Mouse (Mus musculus): Measurements from ENCODE around the gene Aste1. TPM values are rescaled to one million over a fixed set of nuclear protein-coding genes. Genes with fewer than 3 reads are reported as not detected.
A peak's percentile ranks its signal among the peaks of the same experiment; 100 is the strongest.

Gene Aste1
- total RNA-seq (2021): 1 to 10 TPM; 1.9 to 2.2 TPM
- long read RNA-seq, experiment 1, partial matches to known transcripts: 0 of 4 reads
- long read RNA-seq, experiment 1, other reads (novel, unspliced or antisense): 2 of 4 reads
- long read RNA-seq, experiment 2, partial matches to known transcripts: 0 of 3 reads
- long read RNA-seq, experiment 2, other reads (novel, unspliced or antisense): 1 of 3 reads

DNA sequence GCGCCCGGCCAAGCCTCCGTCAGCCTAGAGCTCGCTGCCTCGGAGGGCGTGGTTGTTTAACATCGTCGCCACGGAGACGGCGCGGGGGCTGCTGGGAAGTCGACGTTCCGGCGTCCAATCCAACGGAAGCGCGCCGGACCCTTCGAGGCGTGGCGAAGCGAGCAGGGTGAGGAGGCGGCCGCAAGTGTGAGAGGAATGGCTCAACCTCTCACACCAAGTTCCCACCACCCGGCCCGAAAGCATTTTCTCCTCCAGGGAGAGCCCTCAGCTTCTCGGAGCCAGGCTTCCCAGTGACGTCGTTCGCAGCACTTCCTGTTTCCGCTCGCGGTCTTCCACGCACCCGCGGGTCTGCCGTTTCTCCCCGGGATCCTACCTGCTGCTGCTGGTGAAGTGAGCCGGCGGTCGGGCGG is at the start of gene Aste1, which contains the start of gene Nek11:
Gene Aste1, plus strand, starts transcription at position 175 of the 410 bp plus-strand sequence.
Gene Nek11, minus strand, starts transcription at position 307 of the 410 bp plus-strand sequence.
- peak; percentile 95 for DNase-seq (ENCODE audit: low spot score)

DNA sequence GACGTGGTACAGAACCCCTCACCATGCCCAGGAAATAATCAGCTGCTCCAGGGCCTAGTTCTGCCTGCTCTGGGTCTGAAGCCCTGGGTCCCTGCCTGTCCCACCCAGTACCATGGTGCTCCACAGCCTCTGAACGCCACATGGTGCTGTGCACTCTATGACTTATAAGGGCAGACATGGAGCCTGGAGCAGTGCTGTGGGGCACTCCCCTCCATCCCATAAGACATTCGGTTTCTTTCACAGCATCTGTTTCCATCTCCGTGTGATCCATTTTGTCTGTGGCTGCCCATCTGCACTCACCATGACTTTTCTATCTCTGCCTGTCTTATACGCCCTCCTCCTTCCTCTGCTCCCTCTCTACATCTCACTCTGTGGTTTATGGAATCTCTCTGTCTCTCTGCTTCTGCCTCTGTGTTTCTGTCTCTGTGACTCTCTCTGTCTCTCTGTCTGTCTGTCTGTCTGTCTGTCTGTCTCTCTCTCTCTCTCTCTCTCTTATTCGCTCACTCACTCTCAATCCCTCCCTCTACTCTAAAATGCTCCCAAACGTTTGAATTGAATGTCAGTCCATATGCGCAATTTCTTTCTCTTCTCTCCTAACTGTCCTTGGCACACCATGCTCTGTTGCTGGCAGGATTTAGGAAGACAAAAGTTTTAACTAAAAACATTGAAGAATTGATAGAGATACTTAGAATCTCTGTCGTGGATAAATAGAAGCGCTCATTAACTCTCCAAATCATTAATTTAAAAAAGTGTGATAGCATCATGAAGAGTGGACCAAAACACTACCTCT is 46.8 kb upstream of the Aste1 start:
- no peak for DNase-seq (ENCODE audit: low spot score)

DNA sequence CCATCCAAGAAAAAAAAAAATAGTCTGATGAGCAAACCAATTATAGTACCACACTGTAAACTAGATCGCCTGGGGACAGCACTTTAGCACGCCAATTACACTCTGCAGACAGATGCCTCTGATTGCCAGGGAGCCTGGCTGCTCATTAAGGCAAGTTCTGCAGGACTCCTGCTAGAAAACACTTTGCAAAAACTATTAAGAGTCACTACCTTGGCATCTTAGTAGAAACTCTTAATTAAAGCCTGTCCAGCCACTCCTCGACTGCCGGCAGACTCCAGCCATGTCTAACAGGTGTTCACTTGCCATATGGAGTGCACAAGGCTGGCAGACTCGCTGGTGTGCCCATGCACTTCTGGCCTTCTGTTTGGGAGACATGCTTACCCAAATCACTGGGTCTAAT is 46.2 kb upstream of the Aste1 start:
- DNase-seq (ENCODE audit: low spot score): no peak

GRCm38 (mm10) chr9:105362181-105362580 is 33.0 kb upstream of the Aste1 start:
- DNase-seq (ENCODE audit: low spot score): no peak

- no peak for DNase-seq (ENCODE audit: low spot score)
Measured at GRCm38 (mm10) chr9:105363520-105364231, 31.5 kb upstream of the Aste1 start.

GRCm38 (mm10) chr9:105366199-105366598 is 29.0 kb upstream of the Aste1 start:
- no peak for DNase-seq (ENCODE audit: low spot score)

DNA sequence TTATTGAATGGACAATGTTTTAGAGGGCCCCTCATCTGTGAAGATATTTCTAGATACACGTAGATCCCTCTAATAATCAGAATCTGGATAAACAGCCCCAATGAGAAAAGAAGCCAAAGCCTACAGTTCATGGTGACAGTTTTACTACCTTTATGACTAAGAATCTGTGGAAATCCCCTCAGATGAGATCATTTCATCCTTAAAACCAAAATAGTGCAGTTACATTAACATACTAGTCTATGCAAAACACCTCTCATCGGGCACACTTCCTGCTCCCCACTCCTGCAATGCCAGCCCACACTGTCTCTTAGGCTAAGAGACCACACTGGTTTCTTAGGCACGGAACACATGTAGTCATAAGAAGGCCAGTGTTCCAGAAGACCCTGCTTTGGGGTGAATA is 26.6 kb upstream of the Aste1 start:
- DNase-seq (ENCODE audit: low spot score): no peak

GRCm38 (mm10) chr9:105374361-105374760 is 20.8 kb upstream of the Aste1 start:
- peak; percentile 4 for DNase-seq (ENCODE audit: low spot score)

DNA sequence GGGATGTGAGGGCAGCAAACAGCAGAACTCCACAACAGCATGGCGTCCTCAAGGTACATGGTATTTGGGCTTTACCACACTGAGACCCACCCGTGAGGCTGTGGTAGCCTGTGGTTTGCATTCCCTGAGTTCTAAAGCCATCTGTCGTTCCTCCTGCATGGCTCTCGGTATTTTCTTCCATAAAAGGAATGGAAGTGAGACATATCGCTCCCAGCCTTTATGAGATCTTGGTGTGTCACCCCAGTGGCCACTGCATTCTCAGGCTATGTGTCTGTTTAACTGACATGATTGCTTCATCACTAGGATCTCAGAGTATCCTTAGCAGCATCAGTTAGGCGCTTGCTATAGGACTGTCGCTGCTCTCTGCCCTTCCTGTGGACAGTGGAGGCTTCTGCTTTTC is 18.8 kb upstream of the Aste1 start:
- no peak for DNase-seq (ENCODE audit: low spot score)

DNA sequence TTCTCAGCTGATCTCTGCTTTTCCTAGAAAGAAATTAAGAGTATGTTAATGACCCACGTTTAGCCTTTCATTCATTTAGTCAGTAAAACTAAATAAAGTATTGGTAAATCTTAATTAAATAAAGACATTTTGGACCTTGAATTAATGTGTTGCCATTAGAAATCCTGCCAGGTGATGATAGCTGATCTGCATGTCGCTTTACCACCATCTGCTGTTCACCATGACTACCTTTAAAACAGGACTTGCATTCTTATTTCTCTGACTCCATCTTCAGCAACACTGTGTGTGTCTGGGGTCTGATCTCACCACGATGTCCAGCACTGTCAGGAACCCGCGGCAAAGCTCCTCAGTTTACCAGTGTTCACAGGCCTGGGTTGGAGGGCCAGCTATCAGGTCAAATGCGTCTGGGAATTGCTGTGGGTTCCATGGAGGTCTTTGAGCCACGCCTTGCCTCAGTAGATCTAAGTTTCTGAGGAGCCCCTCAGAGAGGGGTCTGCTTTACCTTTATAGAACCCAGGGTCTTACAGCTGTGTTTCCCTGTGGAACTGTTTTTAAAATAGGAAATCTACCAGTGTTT is 18.1 kb upstream of the Aste1 start:
- no peak for DNase-seq (ENCODE audit: low spot score)

- DNase-seq (ENCODE audit: low spot score): no peak
Measured at GRCm38 (mm10) chr9:105377622-105378021, 17.6 kb upstream of the Aste1 start.

- no peak for DNase-seq (ENCODE audit: low spot score)
Measured at GRCm38 (mm10) chr9:105379533-105380145, 15.6 kb upstream of the Aste1 start.

GRCm38 (mm10) chr9:105387403-105387802 is 7.8 kb upstream of the Aste1 start:
- no peak for DNase-seq (ENCODE audit: low spot score)

GRCm38 (mm10) chr9:105389289-105389688 is 5.9 kb upstream of the Aste1 start:
- DNase-seq (ENCODE audit: low spot score): peak; percentile 67

DNA sequence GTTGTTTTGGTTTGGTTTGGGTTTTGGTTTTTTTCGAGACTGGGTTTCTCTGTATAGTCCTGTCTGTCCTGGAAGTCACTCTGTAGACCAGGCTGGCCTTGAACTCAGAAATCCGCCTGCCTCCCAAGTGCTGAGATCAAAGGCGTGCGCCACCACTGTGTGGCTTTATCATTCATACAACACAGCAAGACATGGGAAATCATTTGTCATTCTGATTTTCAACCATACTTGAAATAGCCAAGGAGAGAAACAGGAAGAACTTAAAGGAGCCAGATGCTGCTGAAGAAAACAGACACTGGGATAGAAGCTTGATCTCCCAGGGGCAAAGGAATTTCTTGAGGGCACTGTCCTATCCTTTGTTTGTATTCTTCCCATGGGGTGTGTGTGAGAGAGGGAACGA is 4.6 kb upstream of the Aste1 start:
- DNase-seq (ENCODE audit: low spot score): no peak

DNA sequence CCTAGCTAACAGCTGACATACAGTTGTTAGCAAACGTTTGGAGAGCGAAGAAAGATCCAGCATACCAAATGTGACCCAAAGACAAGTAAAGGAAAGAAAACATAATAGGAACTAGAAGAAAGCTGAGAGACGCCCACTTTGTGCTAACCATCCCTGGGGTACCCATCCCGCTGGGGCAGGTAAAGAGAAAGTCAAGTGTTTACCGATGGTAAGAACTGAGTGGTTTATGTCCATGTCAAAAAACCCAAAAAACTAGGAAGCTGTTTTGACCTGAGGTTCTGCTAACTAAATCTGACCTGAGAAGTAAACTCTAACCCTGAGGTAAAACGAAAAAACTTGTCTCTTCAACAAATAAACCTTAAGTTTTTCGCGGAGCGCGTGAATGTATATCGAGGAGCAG is 472 bp upstream of the Aste1 start:
- DNase-seq (ENCODE audit: low spot score): no peak

GRCm38 (mm10) chr9:105408549-105408948 is 13.4 kb downstream of the Aste1 start:
- no peak for DNase-seq (ENCODE audit: low spot score)

DNA sequence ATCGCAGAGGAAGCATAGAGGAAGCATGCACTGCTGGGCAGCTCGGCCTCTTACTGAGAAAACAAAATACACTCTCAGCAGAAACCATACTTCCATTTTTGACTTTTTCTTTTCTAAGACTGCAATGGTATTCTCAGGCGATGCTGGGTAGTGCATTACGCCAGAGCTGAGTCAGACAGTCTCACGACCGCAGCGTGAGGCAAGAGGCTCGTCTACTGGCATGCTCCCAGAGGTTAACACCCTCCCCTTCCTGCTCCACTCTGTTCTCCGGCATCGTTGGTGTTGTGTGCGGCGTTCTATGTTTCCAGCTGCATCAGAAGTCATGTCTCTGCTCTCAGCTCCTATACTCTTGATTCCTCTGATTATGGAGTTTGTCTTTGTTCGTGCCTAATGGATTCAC is 63.8 kb downstream of the Aste1 start:
- DNase-seq (ENCODE audit: low spot score): no peak

DNA sequence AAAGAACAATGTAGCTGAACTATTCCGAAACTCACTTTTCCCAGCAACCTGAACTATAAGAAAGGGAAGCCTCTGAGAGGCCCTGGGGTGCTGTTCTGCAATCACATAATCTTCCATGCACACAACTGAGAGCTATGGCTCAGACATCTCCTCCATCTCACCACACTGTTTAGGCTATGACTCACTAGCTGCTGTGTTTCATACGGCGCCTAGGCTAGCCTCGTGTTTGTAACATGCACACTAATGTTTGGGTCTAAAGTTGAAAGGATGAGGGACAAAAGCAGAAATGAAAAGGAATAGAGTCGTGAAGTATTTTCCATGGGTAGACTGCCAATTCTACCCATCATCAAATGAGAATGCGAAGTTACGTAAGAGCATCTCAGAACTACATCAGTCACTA is 66.3 kb downstream of the Aste1 start:
- no peak for DNase-seq (ENCODE audit: low spot score)
